Mouse (Mus musculus): ENCODE data around the gene Nkx1-2.

DNA sequence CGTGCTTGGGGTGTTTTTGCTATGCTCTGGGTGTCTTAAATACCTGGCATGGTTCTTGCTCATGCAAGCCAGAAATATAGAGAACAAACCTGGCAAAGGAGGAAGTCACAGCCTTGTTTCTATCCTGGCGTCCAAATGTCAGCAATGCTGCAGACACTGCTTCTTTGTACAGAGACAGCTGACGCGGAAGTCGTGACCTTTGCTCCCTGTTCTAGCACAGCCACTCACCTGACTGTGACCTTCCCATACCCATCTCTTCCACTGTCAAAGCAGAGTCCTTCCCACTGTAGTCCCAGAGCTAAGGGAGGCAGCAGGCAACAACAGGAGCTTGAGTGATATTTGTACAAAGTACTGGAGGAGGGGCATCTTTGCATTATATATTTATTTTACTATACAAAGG, 9.8 kb downstream of the Nkx1-2 start:
- TF ChIP-seq POLR2A (IDR thresholded peaks at IDR 0.05; ENCODE audit: insufficient read depth, low read length) (no peak), CTCF (IDR thresholded peaks at IDR 0.05; ENCODE audit: low read depth, low read length) (no peak)

Measured in ES-Bruce4 (cell line).